Mouse (Mus musculus): ENCODE measurements around the gene Pak4. TPM values are rescaled to one million over a fixed set of nuclear protein-coding genes. Genes with fewer than 3 reads are reported as not detected.

Gene Pak4
- polyA plus RNA-seq, 1 experiment from 2014 or later, result 53.0 TPM

Small RNAs within 50 kb of the gene (microRNA-seq; reads per million reads assigned to microRNA genes)
- 1.3 reads per million for gene Mir7049

Other genes starting within 250 kb of the Pak4 start
- 726 and 844 TPM in 2 replicates for gene Rps16, start 247.5 kb downstream of the Pak4 start, polyA plus RNA-seq (2016; fragmentation: Nextera tagmentation; extraction: Ambion mirVana)
- gene Plekhg2, start 225.6 kb downstream of the Pak4 start, polyA plus RNA-seq (2016; fragmentation: Nextera tagmentation; extraction: Ambion mirVana), result 68.3 and 75.1 TPM in 2 replicates
- gene Zfp36, start 217.9 kb downstream of the Pak4 start, polyA plus RNA-seq (2016; fragmentation: Nextera tagmentation; extraction: Ambion mirVana), result 13.7 and 15.1 TPM in 2 replicates
- gene Med29, start 205.5 kb downstream of the Pak4 start, polyA plus RNA-seq (2016; fragmentation: Nextera tagmentation; extraction: Ambion mirVana), result 58.8 and 62.0 TPM in 2 replicates
- 79.8 and 81.3 TPM in 2 replicates for gene Paf1, start 205.2 kb downstream of the Pak4 start, polyA plus RNA-seq (2016; fragmentation: Nextera tagmentation; extraction: Ambion mirVana)
- 7.5 and 8.7 TPM in 2 replicates for gene Gmfg, start 160.7 kb downstream of the Pak4 start, polyA plus RNA-seq (2016; fragmentation: Nextera tagmentation; extraction: Ambion mirVana)
- 1.5 and 1.9 TPM in 2 replicates for gene Lrfn1, start 146.2 kb downstream of the Pak4 start, polyA plus RNA-seq (2016; fragmentation: Nextera tagmentation; extraction: Ambion mirVana)
- not detected in 2 replicates for gene Ifnl2, start 87.7 kb downstream of the Pak4 start, polyA plus RNA-seq (2016; fragmentation: Nextera tagmentation; extraction: Ambion mirVana)
- gene Ifnl3, start 75.3 kb downstream of the Pak4 start, polyA plus RNA-seq (2016; fragmentation: Nextera tagmentation; extraction: Ambion mirVana), result not detected in 2 replicates
- not detected in 2 replicates for gene Sycn, start 57.3 kb downstream of the Pak4 start, polyA plus RNA-seq (2016; fragmentation: Nextera tagmentation; extraction: Ambion mirVana)
- not detected in 2 replicates for gene Nccrp1, start 50.9 kb downstream of the Pak4 start, polyA plus RNA-seq (2016; fragmentation: Nextera tagmentation; extraction: Ambion mirVana)
- gene Samd4b, start within 50 bp of the Pak4 start, polyA plus RNA-seq (2016; fragmentation: Nextera tagmentation; extraction: Ambion mirVana), result 24.5 and 29.7 TPM in 2 replicates
- 0.34 TPM in 1 of 2 replicates, not detected in the other for gene Acp7, start 33.1 kb upstream of the Pak4 start, polyA plus RNA-seq (2016; fragmentation: Nextera tagmentation; extraction: Ambion mirVana)
- gene Fbxo27, start 94.7 kb upstream of the Pak4 start, polyA plus RNA-seq (2016; fragmentation: Nextera tagmentation; extraction: Ambion mirVana), result 4.7 and 6.3 TPM in 2 replicates
- 13.4 and 13.6 TPM in 2 replicates for gene Fbxo17, start 118.6 kb upstream of the Pak4 start, polyA plus RNA-seq (2016; fragmentation: Nextera tagmentation; extraction: Ambion mirVana)
- gene Mrps12, start 143.6 kb upstream of the Pak4 start, polyA plus RNA-seq (2016; fragmentation: Nextera tagmentation; extraction: Ambion mirVana), result 132 and 168 TPM in 2 replicates
- 30.7 and 32.2 TPM in 2 replicates for gene Sars2, start 143.8 kb upstream of the Pak4 start, polyA plus RNA-seq (2016; fragmentation: Nextera tagmentation; extraction: Ambion mirVana)
- not detected in 2 replicates for gene Ccer2, start 158.0 kb upstream of the Pak4 start, polyA plus RNA-seq (2016; fragmentation: Nextera tagmentation; extraction: Ambion mirVana)
- gene Sirt2, start 168.6 kb upstream of the Pak4 start, polyA plus RNA-seq (2016; fragmentation: Nextera tagmentation; extraction: Ambion mirVana), result 53.8 and 57.8 TPM in 2 replicates
- gene Nfkbib, start 169.3 kb upstream of the Pak4 start, polyA plus RNA-seq (2016; fragmentation: Nextera tagmentation; extraction: Ambion mirVana), result 50.5 and 50.7 TPM in 2 replicates
- gene Rinl, start 190.8 kb upstream of the Pak4 start, polyA plus RNA-seq (2016; fragmentation: Nextera tagmentation; extraction: Ambion mirVana), result 3.8 and 5.2 TPM in 2 replicates
- gene Hnrnpl, start 210.4 kb upstream of the Pak4 start, polyA plus RNA-seq (2016; fragmentation: Nextera tagmentation; extraction: Ambion mirVana), result 213 and 221 TPM in 2 replicates
- 118 and 136 TPM in 2 replicates for gene Ech1, start 227.0 kb upstream of the Pak4 start, polyA plus RNA-seq (2016; fragmentation: Nextera tagmentation; extraction: Ambion mirVana)
- gene Lgals4, start 235.7 kb upstream of the Pak4 start, polyA plus RNA-seq (2016; fragmentation: Nextera tagmentation; extraction: Ambion mirVana), result 2.8 and 3.6 TPM in 2 replicates

Measured in heart, embryonic 10.5 days (tissue).